Mouse (Mus musculus) embryonic fibroblast, embryonic 13.5 days (primary cell): ENCODE results near the gene Mrpl58. TPM values are rescaled to one million over a fixed set of nuclear protein-coding genes. Genes with fewer than 3 reads are reported as not detected.

ENCODE experiments used
- H3K27ac ChIP-seq: 2 replicates; pipeline ENCODE4 v1.5.1; 2012; ENCODE audit warnings: low read length, control low read depth, inconsistent platforms; ENCODE audit not compliant: insufficient read depth
- H3K4me1 ChIP-seq: 2 replicates; pipeline ENCODE4 v1.6.1; 2011; ENCODE audit warnings: low read length; ENCODE audit not compliant: control insufficient read depth, insufficient read depth
- H3K4me3 ChIP-seq: 2 replicates; pipeline ENCODE4 v1.5.1; 2011; ENCODE audit warnings: mild to moderate bottlenecking, control low read depth, low read length; ENCODE audit not compliant: insufficient read depth
- CTCF ChIP-seq: IDR thresholded peaks from 2 replicates; pipeline ENCODE4 v1.5.1; 2011; ENCODE audit warnings: mild to moderate bottlenecking, control low read depth, low read length, moderate library complexity, borderline replicate concordance; ENCODE audit not compliant: insufficient read depth
- POLR2A ChIP-seq: IDR thresholded peaks from 2 replicates; pipeline ENCODE4 v1.6.1; 2011; ENCODE audit warnings: low read depth, mild to moderate bottlenecking, control low read depth, low read length, moderate library complexity
- polyA plus RNA-seq: library from polyadenylated mRNA; stranded (reverse); fragments of >200 nt; gene quantifications from 2 replicates; pipeline ENCODE4 v1.2.4, GENCODE M21; 2011; ENCODE audit warnings: low read depth; ENCODE audit not compliant: missing spikeins, insufficient read length

Gene Mrpl58
- polyA plus RNA-seq, 1 experiment: 46.6 TPM

DNA sequence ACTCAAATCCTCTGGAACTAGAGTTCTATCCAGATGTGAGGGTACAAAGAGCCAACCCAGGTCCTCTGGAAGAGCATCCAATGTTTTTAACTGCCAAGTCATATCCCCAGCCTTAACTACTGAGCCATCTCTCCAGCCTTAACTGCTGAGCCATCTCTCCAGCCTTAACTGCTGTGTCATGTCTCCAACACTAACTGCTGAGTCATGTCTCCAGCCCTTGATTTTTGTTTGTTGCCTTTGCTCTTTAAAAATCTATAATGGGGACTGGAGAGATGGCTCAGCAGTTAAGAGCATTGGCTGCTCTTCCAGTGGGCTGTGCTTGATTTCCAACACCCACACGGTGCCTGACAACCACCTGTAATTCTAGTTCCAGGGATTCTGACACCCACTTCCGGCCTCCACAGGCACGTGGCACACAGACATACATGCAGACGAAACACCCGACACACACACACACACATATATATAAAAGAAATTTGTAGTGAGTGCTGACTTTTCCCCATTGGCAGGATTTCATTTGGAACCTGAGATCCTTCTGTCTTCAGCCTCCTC, 34.1 kb downstream of the Mrpl58 start:
- TF ChIP-seq CTCF (no peak), POLR2A (no peak)

DNA sequence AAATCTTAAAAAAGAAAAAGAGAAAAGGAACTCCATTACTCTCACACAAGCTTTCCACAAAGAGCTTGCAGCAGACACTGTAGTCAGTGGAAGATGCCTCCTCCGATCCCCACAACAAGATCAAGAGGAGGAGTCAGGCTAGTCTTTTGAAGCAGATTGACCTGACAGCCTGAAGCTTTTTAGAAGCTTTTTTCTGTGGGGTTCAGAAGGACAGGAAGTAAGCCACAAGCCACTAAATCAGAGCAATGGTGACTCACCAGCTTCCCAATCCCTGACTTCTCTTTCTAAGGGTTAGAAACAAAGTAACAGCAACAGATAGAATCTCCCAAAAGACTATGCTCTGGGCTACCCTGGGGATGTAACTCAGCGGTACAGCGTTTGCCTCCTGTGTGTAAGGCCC, 35.8 kb downstream of the Mrpl58 start:
- Histone ChIP-seq H3K4me1 (peaks cover 4% of the 10 kb centered on the region; the same call in 1 of the 2 replicates), H3K4me3 (no peak overlapping the region), H3K27ac (no peak overlapping the region)
- TF ChIP-seq CTCF (no peak), POLR2A (no peak)

More for the DNA sequence above, 34.1 kb downstream of the Mrpl58 start:
- Histone ChIP-seq H3K4me3 (no peak overlapping the region), H3K27ac (no peak overlapping the region), H3K4me1 (peaks cover 4% of the 10 kb centered on the region; the same call in 1 of the 2 replicates)

DNA sequence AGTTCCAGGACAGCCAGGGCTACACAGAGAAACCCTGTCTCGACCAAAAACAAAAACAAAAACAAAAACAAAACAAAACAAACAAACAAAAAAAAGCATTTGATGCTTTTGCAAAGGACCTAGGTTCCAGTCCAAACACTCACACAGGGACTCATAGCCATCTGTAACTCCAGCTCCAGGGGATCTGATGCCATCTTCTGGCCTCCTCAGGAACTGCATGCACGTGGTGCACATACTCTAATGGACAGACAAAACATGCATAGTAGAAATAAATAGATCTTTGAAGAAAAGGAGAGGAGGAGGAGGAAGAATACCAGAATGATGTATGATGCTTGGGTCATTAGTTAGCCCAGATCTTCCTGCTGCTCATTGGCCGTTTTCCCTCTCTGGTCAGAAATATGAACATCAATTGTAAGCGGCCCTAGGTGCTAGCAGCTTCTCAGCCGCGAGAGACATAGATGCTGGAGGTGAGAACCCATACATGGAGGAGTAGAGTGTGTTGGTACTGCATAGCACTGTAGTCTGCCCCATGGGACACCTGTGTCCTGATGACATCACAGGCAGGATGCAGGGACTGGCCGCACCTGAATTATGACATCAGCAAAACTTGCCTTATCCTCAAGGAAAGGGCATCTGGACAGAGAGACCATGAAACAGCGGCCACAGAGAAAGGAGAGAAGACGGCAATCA, 36.5 kb downstream of the Mrpl58 start, which contains the start of gene Trim80:
Gene Trim80 (plus strand): TSS at position 640 of the 690 bp plus-strand sequence.
- TF ChIP-seq POLR2A (no peak), CTCF (peak; percentile 20; the same call in 1 of the 2 replicates)
- Histone ChIP-seq H3K4me1 (peaks cover 4% of the 10 kb centered on the region; the same call in 1 of the 2 replicates), H3K4me3 (no peak within 1 kb of the TSS), H3K27ac (no peak within 1 kb of the TSS)

DNA sequence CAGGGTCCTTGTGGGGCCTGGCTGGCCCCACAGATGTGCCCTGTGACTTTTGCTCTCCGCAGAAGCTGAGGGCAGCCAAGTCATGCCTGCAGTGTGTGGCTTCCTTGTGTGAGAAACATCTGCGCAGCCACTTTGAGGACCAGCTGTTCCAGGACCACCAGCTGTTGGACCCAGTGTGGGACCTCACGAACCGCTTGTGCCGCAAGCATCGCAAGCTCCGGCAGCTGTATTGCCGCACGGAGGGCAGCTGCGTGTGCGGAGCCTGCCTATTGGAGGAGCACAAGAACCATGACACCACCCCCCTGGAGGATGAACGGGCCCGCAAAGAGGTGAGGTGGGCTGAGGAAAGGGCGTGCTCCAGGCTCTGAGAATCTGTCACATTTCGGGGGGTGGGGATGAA, 37.9 kb downstream of the Mrpl58 start:
- Histone ChIP-seq H3K27ac (no peak overlapping the region), H3K4me3 (no peak overlapping the region), H3K4me1 (no peaks in the 10 kb centered on the region)
- no peak for TF ChIP-seq POLR2A

DNA sequence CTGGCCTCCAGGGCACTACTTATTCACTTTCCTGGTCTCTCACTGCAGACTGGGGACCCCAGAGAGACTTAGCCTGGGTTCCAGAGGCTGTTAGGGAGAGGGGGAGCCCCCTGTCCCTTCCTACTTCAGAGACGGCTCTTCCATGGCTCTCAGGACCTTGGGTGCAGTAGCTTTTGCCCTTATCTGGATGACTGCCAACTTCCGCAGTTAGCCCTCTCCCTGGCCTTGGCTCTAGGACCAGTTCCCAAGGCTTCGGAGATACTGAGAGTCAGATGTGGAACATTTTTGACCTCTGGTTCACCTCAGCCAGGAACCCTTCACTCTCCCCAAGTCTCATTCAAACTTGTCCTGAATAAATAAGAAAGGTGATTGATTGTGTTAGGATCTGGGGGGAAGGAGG, 43.4 kb downstream of the Mrpl58 start:
- H3K4me3 ChIP-seq: no peak overlapping the region
- H3K27ac ChIP-seq: no peak overlapping the region
- H3K4me1 ChIP-seq: no peaks in the 10 kb centered on the region
- no peak for TF ChIP-seq POLR2A
- no peak for TF ChIP-seq CTCF

DNA sequence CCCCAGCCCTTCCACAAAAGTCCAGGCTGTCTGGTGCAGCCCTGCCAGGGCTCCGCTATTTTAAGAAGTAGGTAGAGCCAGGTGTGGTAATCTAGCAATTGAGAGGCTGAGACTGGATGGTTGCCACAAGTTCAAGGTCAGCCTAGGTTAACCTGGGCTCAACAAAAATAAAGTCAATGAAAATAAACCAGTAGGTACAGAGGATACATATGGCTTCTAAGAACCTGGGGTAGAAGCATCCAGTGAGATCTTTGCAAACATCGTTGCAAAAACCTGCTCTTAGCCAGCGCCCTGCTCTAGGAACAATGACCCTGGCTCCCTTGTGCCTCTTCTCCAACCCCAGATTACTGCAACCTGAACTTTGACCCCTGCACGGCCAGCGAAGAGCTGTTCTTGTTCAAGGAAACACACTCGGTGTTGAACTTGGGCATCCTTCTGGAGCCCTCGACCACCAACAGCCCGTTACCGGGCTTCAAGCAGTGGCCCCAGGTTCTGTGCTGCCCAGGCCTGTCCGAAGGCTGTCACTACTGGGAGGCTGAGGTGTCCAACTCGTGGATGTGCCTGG, 43.9 kb downstream of the Mrpl58 start:
- H3K27ac ChIP-seq: no peak overlapping the region
- no peak overlapping the region for H3K4me3 ChIP-seq
- no peaks in the 10 kb centered on the region for H3K4me1 ChIP-seq
- TF ChIP-seq CTCF: no peak
- TF ChIP-seq POLR2A: no peak

DNA sequence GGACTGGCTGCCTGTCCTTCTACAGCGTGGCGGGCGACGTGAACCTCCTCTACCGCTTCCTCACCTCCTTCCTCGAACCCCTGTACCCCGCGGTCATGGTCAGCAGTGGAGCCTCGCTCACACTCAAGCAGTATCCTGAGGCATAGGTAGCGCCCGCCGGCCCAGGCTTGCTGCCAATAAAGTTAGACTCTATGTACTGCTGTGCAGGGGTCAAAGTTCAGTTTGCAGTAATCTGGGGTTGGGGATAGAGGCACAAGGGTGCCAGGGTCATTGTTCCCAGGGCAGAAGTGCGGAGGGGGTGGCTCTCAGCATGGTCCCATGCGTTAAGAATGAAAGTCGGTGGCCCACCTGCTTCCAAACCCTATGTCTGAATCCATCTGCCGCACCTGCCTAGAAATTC, 44.5 kb downstream of the Mrpl58 start:
- H3K4me1 ChIP-seq: no peaks in the 10 kb centered on the region
- H3K27ac ChIP-seq: no peak overlapping the region
- H3K4me3 ChIP-seq: no peak overlapping the region
- no peak for TF ChIP-seq CTCF
- no peak for TF ChIP-seq POLR2A

DNA sequence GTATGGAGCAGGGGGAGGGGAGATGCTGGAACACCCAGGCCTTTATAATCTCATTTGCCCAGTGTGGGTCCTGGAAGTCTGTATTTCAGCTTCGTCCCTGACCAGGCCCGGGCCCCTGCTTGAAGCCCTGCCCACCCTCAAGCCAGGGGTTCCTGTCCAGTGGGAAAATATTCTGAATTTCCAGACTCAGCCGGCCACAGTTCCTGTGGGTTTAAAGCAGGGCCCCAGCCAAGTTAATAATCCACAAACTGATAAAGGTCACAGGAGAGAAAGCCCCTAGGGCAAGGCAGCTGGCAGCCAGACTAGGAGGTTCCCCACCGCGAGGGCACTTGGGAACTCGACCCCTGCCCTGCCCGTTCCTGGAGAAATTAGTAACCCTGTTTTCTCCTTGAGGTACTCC, 45.4 kb downstream of the Mrpl58 start:
- TF ChIP-seq CTCF (no peak), POLR2A (no peak)
- Histone ChIP-seq H3K4me1 (no peaks in the 10 kb centered on the region), H3K27ac (no peak overlapping the region), H3K4me3 (no peak overlapping the region)

DNA sequence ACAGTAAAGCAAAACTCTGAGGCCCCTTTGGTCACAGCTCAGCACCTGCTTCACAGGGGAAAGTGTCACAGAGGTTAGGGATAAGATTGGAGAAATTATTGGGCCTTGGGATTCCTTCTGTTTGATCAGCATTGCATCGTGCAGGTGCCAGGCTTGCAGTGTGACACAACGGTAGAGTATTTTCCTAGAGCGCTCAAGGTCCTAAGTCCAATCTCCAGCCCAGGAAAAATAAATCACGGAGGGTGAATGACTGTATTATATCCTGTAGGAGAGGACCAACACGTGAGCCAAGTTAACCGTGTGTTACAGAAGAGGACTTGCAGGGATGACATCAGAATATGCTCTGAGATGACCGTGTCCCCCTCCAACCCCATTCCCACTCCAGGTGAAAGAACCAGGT, 46.6 kb downstream of the Mrpl58 start:
- no peak overlapping the region for H3K27ac ChIP-seq
- H3K4me3 ChIP-seq: no peak overlapping the region

DNA sequence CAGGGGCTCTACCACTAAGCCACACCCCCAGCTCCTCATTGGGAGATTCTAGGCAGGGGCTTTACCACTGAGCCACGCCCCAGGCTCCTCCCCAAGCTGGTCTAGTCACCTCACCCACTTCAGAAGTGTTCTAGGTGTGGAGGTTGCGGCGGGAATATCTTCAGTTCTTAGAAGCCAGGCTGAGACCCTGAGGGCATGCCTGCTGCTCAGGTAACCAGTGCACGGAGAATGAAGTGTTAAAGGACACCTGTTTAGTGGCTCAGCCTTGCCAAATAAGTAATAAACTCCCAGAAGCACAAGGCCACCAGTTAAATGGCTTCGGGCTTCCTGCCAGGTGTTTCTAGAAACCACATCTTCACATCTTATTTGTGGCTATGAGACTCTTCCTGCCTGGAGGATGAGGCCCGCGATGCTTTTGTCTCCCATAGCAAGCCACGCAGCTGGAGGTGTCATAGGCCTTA, 48.3 kb downstream of the Mrpl58 start:
- no peaks in the 10 kb centered on the region for H3K4me1 ChIP-seq
- H3K4me3 ChIP-seq: no peak overlapping the region
- TF ChIP-seq CTCF: no peak
- no peak for TF ChIP-seq POLR2A
- no peak overlapping the region for H3K27ac ChIP-seq

More for the DNA sequence above, 46.6 kb downstream of the Mrpl58 start:
- TF ChIP-seq CTCF (no peak), POLR2A (no peak)
- no peaks in the 10 kb centered on the region for H3K4me1 ChIP-seq
